9 mouse cellular contexts compared by ENCODE assay signal in genomic region chr15:83037755-83038483, GRCm38 (mm10). TPM values are rescaled to one million over a fixed set of nuclear protein-coding genes. Genes with fewer than 3 reads are reported as not detected.
DNase-seq lines count a peak whose midpoint lies in the region; ATAC-seq and TF ChIP-seq lines count a peak whose summit lies in the region.
"Had no signal": no experiment of that assay in that cellular context is flagged by ENCODE, and none has a peak within 500 bp of the region (broad histone marks: within the 10 kb centered on the region; RNA-seq: fewer than 3 reads in every experiment).

No protein-coding gene starts in this region.

- peak; percentile 82 for DNase-seq in brain, adult 2 months (ENCODE audit: low read depth, low spot score)
- peak; percentile 95 for DNase-seq in kidney, postnatal 4 days
- peak; percentile 95 for DNase-seq in lung, embryonic 14.5 days
- DNase-seq in retina, postnatal 7 days (ENCODE audit: low read depth, low spot score) = peak; percentile 70
- DNase-seq in urinary bladder, adult 18-20 months (ENCODE audit: low spot score in 2 of 2) = peak; percentile 80 to 93

- no peak overlapping the region; the same call in 1 of the 2 replicates for H3K4me3 ChIP-seq in E14TG2a.4 (replicated peaks; ENCODE audit: low read length)
- no peak overlapping the region for H3K4me3 ChIP-seq in heart, embryonic 15.5 days
- no peak overlapping the region for H3K4me3 ChIP-seq in lung, embryonic 14.5 days (ENCODE audit: low read depth, low read length)

- no peaks in the 10 kb centered on the region for H3K36me3 ChIP-seq in E14TG2a.4 (ENCODE audit: insufficient read depth, low read length)
- H3K36me3 ChIP-seq in heart, embryonic 15.5 days = no peaks in the 10 kb centered on the region
- H3K36me3 ChIP-seq in lung, embryonic 14.5 days (ENCODE audit: insufficient read depth) = no peaks in the 10 kb centered on the region

- no peaks in the 10 kb centered on the region for H3K9me3 ChIP-seq in E14TG2a.4 (ENCODE audit: low read length)
- H3K9me3 ChIP-seq in heart, embryonic 15.5 days (replicated peaks) = no peaks in the 10 kb centered on the region
- no peaks in the 10 kb centered on the region for H3K9me3 ChIP-seq in lung, embryonic 14.5 days (ENCODE audit: low read depth, low read length)

- peaks cover 25% of the 10 kb centered on the region for H3K27me3 ChIP-seq in E14TG2a.4 (ENCODE audit: insufficient read depth, low read length)
- peaks cover 25% of the 10 kb centered on the region for H3K27me3 ChIP-seq in heart, embryonic 15.5 days
- H3K27me3 ChIP-seq in lung, embryonic 14.5 days (ENCODE audit: insufficient read depth, low read length) = peaks cover 12% of the 10 kb centered on the region; the same call in 1 of the 2 replicates

- no peak overlapping the region for H3K9ac ChIP-seq in heart, embryonic 15.5 days
- H3K9ac ChIP-seq in lung, embryonic 14.5 days = no peak overlapping the region

- peak overlapping the region; percentile 50 for H3K27ac ChIP-seq in heart, embryonic 15.5 days
- H3K27ac ChIP-seq in lung, embryonic 14.5 days (ENCODE audit: low read depth) = no peak overlapping the region
- H3K27ac ChIP-seq: macrophage had no signal

- peak; percentile 95 for TF ChIP-seq CTCF in E14TG2a.4 (conservative IDR thresholded peaks at IDR 0.05; ENCODE audit: low read length)
- TF ChIP-seq CTCF in lung, embryonic 14.5 days (IDR thresholded peaks at IDR 0.05; ENCODE audit: low read depth) = peak; percentile 99

- H3K4me1 ChIP-seq in E14TG2a.4 (replicated peaks; ENCODE audit: low read depth, low read length) = peaks cover 95% of the 10 kb centered on the region
- peaks cover 64% of the 10 kb centered on the region for H3K4me1 ChIP-seq in heart, embryonic 15.5 days (replicated peaks)
- peaks cover 30% of the 10 kb centered on the region for H3K4me1 ChIP-seq in lung, embryonic 14.5 days (ENCODE audit: insufficient read depth)

- 5% methylated on average over 8 of the region's 8 CpGs for WGBS in heart, embryonic 15.5 days
- WGBS in lung, embryonic 14.5 days = 2% methylated on average over 8 of the region's 8 CpGs

- H3K4me2 ChIP-seq in heart, embryonic 15.5 days = no peak overlapping the region
- no peak overlapping the region for H3K4me2 ChIP-seq in lung, embryonic 14.5 days

- peak; percentile 72 for ATAC-seq in erythroid progenitor cell, adult 5-6 weeks (replicated peaks; ENCODE audit: low FRiP score, poor library complexity, severe bottlenecking)
- peak; percentile 32; the same call in 1 of the 2 replicates for ATAC-seq in heart, embryonic 15.5 days (replicated peaks; ENCODE audit: insufficient number of reproducible peaks, insufficient read depth, low FRiP score, low read depth)
- peak; percentile 5; the same call in 1 of the 2 replicates for ATAC-seq in lung, embryonic 14.5 days (ENCODE audit: insufficient read depth)

RNA-seq across cellular contexts. Expression of gene Nfam1, which starts 4.8 kb away (rescaled TPM):
- 14.4 and 17.2 TPM in 2 replicates for total RNA-seq in erythroid progenitor cell, adult 5-6 weeks (2015; ENCODE audit: low replicate concordance)
- total RNA-seq in erythroid progenitor cell, adult 5-6 weeks (2017; ENCODE audit: low replicate concordance) = 11.9 and 16.9 TPM in 2 replicates
- polyA plus RNA-seq in heart, embryonic 15.5 days (2015; fragmentation: Nextera tagmentation; extraction: Ambion mirVana) = 1.8 and 3.9 TPM in 2 replicates
- 3.6 and 3.9 TPM in 2 replicates for polyA plus RNA-seq in lung, embryonic 14.5 days (2014; fragmentation: Nextera tagmentation; extraction: Ambion mirVana)

RNA-seq across cellular contexts. Expression of gene Tcf20, which starts 50.2 kb away (rescaled TPM):
- 35.0 and 36.0 TPM in 2 replicates for total RNA-seq in erythroid progenitor cell, adult 5-6 weeks (2015; ENCODE audit: low replicate concordance)
- total RNA-seq in erythroid progenitor cell, adult 5-6 weeks (2017; ENCODE audit: low replicate concordance) = 51.7 and 55.5 TPM in 2 replicates
- polyA plus RNA-seq in heart, embryonic 15.5 days (2015; fragmentation: Nextera tagmentation; extraction: Ambion mirVana) = 4.2 and 5.2 TPM in 2 replicates
- polyA plus RNA-seq in lung, embryonic 14.5 days (2014; fragmentation: Nextera tagmentation; extraction: Ambion mirVana) = 9.9 and 10.9 TPM in 2 replicates

RNA-seq across cellular contexts. Expression of gene Serhl, which starts 51.4 kb away (rescaled TPM):
- total RNA-seq in erythroid progenitor cell, adult 5-6 weeks (2015; ENCODE audit: low replicate concordance) = 21.8 and 33.2 TPM in 2 replicates
- 3.0 and 5.9 TPM in 2 replicates for total RNA-seq in erythroid progenitor cell, adult 5-6 weeks (2017; ENCODE audit: low replicate concordance)
- polyA plus RNA-seq in heart, embryonic 15.5 days (2015; fragmentation: Nextera tagmentation; extraction: Ambion mirVana) = 61.5 and 66.3 TPM in 2 replicates
- 60.6 and 68.1 TPM in 2 replicates for polyA plus RNA-seq in lung, embryonic 14.5 days (2014; fragmentation: Nextera tagmentation; extraction: Ambion mirVana)

Comparison
In these comparisons a context has a peak if more than half of its experiments do, and no peak if none do; other contexts are left out.
1. ATAC-seq: peak in every context shown above with its lines; median percentile 72 in erythroid progenitor cell, adult 5-6 weeks; 32 in heart, embryonic 15.5 days; 5 in lung, embryonic 14.5 days.